Mouse (Mus musculus) liver, postnatal 0 days (tissue): ENCODE measurements at regions not wholly inside any gene's neighbourhood (a gene's known extent, or its start where the extent isn't known, plus 50 kb on each side); places are given as distances from the start of the nearest gene placed in this dataset.

Experiments used
- ATAC-seq: fragments of 200-750 bp; cut with Nextera tagmentation; 2 replicates; pipeline ENCODE4 v1.8.0; 2017; ENCODE audit warnings: mild to moderate bottlenecking, moderate library complexity
- DNase-seq: peaks from one replicate; pipeline ENCODE4 v3.0.0-alpha.2; 2016
- H3K27ac ChIP-seq: fragments of 300-500 bp; sonication (generic); 2 replicates; pipeline ENCODE4 v1.5.1; 2014; ENCODE audit warnings: antibody characterized with exemption, moderate library complexity, mild to moderate bottlenecking, low read depth
- H3K27me3 ChIP-seq: fragments of 300-500 bp; sonication (generic); 2 replicates; pipeline ENCODE4 v1.6.1; 2014; ENCODE audit warnings: low read length, control low read depth, mixed read lengths; ENCODE audit not compliant: insufficient read depth
- H3K36me3 ChIP-seq: fragments of 300-500 bp; sonication (generic); replicated peaks from 2 replicates; pipeline ENCODE4 v1.6.1; 2014; ENCODE audit warnings: mild to moderate bottlenecking, control low read depth, low read length, moderate library complexity, mixed read lengths; ENCODE audit not compliant: insufficient read depth
- H3K4me1 ChIP-seq: fragments of 300-500 bp; sonication (generic); 2 replicates; pipeline ENCODE4 v1.6.1; 2014; ENCODE audit warnings: antibody characterized with exemption, mild to moderate bottlenecking, control low read depth; ENCODE audit not compliant: insufficient read depth
- H3K4me2 ChIP-seq: fragments of 300-500 bp; sonication (generic); 2 replicates; pipeline ENCODE4 v1.6.1; 2014; ENCODE audit warnings: low read depth, mild to moderate bottlenecking, low read length, moderate library complexity, mixed read lengths
- H3K4me3 ChIP-seq: fragments of 300-500 bp; sonication (generic); 2 replicates; pipeline ENCODE4 v1.5.1; 2014; ENCODE audit warnings: low read depth, low read length
- H3K9ac ChIP-seq: fragments of 300-500 bp; sonication (generic); replicated peaks from 2 replicates; pipeline ENCODE4 v1.6.1; 2014; ENCODE audit warnings: mild to moderate bottlenecking, moderate library complexity
- H3K9me3 ChIP-seq: fragments of 300-500 bp; sonication (generic); 2 replicates; pipeline ENCODE4 v1.6.1; 2016; ENCODE audit warnings: mild to moderate bottlenecking, control low read depth, low read length, mixed read lengths
- CTCF ChIP-seq: sonication (generic); IDR thresholded peaks from 2 replicates; pipeline ENCODE4 v1.5.1; 2016; ENCODE audit warnings: antibody characterized with exemption, low read depth
- EP300 ChIP-seq: IDR thresholded peaks from 2 replicates; pipeline ENCODE4 v1.6.1; 2016; ENCODE audit warnings: antibody characterized with exemption, low read depth, mild to moderate bottlenecking
- WGBS: fragments of 180-500 bp; shearing (Covaris S2); extraction: QIAGEN DNeasy Blood & Tissue Kit; methylation state at CpG from one replicate; pipeline ENCODE4 v1.1.7; 2014; ENCODE audit not compliant: insufficient replicate concordance; 5-methylcytosine and 5-hydroxymethylcytosine counted together

GRCm38 (mm10) chr14:76329983-76330382 is 84.8 kb upstream of the Tsc22d1 start:
- DNase-seq = no peak

GRCm38 (mm10) chr14:76331497-76332335 is 83.0 kb upstream of the Tsc22d1 start:
- no peak for DNase-seq
- no peaks in the 10 kb centered on the region for H3K36me3 ChIP-seq
- 74% methylated on average over 11 of the region's 11 CpGs for WGBS

More at GRCm38 (mm10) chr14:76329983-76330382, 84.8 kb upstream of the Tsc22d1 start:
- H3K36me3 ChIP-seq = no peaks in the 10 kb centered on the region
- TF ChIP-seq CTCF (no peak), EP300 (no peak)
- H3K9ac ChIP-seq = no peak overlapping the region
- ATAC-seq = peak; percentile 23; the same call in 1 of the 2 replicates
- H3K27me3 ChIP-seq = no peaks in the 10 kb centered on the region
- WGBS = 29% methylated on average over 5 of the region's 5 CpGs
- H3K4me2 ChIP-seq = no peak overlapping the region
- no peak overlapping the region for H3K4me3 ChIP-seq
- no peaks in the 10 kb centered on the region for H3K4me1 ChIP-seq
- H3K9me3 ChIP-seq = no peaks in the 10 kb centered on the region
- no peak overlapping the region for H3K27ac ChIP-seq

GRCm38 (mm10) chr14:76332336-76332703 is 82.4 kb upstream of the Tsc22d1 start:
- Histone ChIP-seq H3K9me3 (no peaks in the 10 kb centered on the region), H3K4me3 (no peak overlapping the region), H3K4me1 (no peaks in the 10 kb centered on the region), H3K27ac (no peak overlapping the region), H3K36me3 (no peaks in the 10 kb centered on the region), H3K27me3 (no peaks in the 10 kb centered on the region), H3K9ac (no peak overlapping the region), H3K4me2 (no peak overlapping the region)
- TF ChIP-seq EP300 = no peak
- TF ChIP-seq CTCF = no peak
- DNase-seq (no peak), ATAC-seq (no peak)
- WGBS = 71% methylated on average over 10 of the region's 10 CpGs

More at GRCm38 (mm10) chr14:76331497-76332335, 83.0 kb upstream of the Tsc22d1 start:
- TF ChIP-seq EP300 (no peak), CTCF (no peak)
- Histone ChIP-seq H3K27ac (no peak overlapping the region), H3K4me1 (no peaks in the 10 kb centered on the region), H3K9ac (no peak overlapping the region), H3K9me3 (no peaks in the 10 kb centered on the region), H3K4me2 (no peak overlapping the region), H3K27me3 (no peaks in the 10 kb centered on the region), H3K4me3 (no peak overlapping the region)
- ATAC-seq = no peak

GRCm38 (mm10) chr14:76340789-76341188 is 74.0 kb upstream of the Tsc22d1 start:
- Histone ChIP-seq H3K4me1 (no peaks in the 10 kb centered on the region), H3K36me3 (no peaks in the 10 kb centered on the region), H3K9me3 (no peaks in the 10 kb centered on the region), H3K9ac (no peak overlapping the region), H3K27ac (no peak overlapping the region), H3K4me3 (no peak overlapping the region), H3K4me2 (no peak overlapping the region), H3K27me3 (no peaks in the 10 kb centered on the region)
- WGBS = 82% methylated on average over 7 of the region's 7 CpGs
- ATAC-seq (no peak), DNase-seq (no peak)
- TF ChIP-seq EP300 (no peak), CTCF (no peak)

- Histone ChIP-seq H3K9ac (no peak overlapping the region), H3K4me1 (no peaks in the 10 kb centered on the region), H3K4me2 (no peak overlapping the region), H3K27ac (no peak overlapping the region), H3K4me3 (no peak overlapping the region), H3K27me3 (no peaks in the 10 kb centered on the region), H3K36me3 (no peaks in the 10 kb centered on the region), H3K9me3 (no peaks in the 10 kb centered on the region)
- TF ChIP-seq EP300 (no peak), CTCF (no peak)
- DNase-seq (no peak), ATAC-seq (no peak)
- WGBS = 78% methylated on average over 10 of the region's 10 CpGs
Observed at GRCm38 (mm10) chr14:76341226-76341625, 73.5 kb upstream of the Tsc22d1 start.

- TF ChIP-seq EP300 (no peak), CTCF (no peak)
- no peaks in the 10 kb centered on the region for H3K27me3 ChIP-seq
Observed at GRCm38 (mm10) chr14:76351856-76352255, 62.9 kb upstream of the Tsc22d1 start.

More at GRCm38 (mm10) chr14:76351856-76352255, 62.9 kb upstream of the Tsc22d1 start:
- Histone ChIP-seq H3K27ac (no peak overlapping the region), H3K4me3 (no peak overlapping the region), H3K9ac (no peak overlapping the region), H3K4me2 (no peak overlapping the region), H3K36me3 (no peaks in the 10 kb centered on the region), H3K9me3 (0 out of 2 replicates have a peak, but pooled peaks cover 2% of the 10 kb centered on the region), H3K4me1 (no peaks in the 10 kb centered on the region)
- ATAC-seq (no peak), DNase-seq (no peak)
- 58% methylated on average over 9 of the region's 9 CpGs for WGBS
